Mouse (Mus musculus) kidney, postnatal 14 days (tissue): ENCODE data around the gene Rnf207.

ENCODE experiments used
- DNase-seq: peaks from one replicate; pipeline ENCODE4 v3.0.0; 2022; ENCODE audit warnings: mixed read lengths

Gene Rnf207

DNA sequence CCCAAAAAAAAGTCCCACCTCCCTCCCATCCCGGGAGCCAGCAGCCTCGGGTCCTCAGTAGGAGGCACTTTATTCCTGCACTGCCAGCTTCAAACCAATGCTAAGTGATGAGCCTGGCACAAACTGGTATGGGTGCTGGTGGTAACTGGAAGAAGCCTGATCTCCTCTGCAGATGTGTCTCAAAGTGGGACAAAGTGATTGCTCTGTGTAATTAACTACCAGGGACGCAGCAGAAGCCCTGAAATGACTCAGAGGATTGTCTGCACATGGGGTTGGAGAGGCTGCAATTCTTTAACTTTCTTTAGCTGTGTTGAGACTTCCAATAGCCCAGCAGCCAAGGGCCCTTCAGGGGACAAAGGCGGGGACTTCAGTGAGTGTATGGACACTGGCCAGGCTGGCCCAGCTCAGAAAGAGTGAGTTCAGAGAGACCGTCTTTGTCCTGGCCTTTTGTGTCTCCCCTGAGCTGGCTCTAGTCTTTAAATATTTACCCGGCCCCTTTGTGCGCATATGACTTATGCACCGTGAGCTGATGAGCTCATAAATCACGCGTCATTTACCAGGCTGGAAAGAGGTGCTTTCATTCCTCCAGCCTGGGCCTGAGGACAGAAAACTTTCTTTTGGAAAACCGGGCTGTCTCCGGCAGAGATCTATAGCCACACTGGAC, 26.6 kb downstream of the Rnf207 start:
- DNase-seq: no peak

GRCm38 (mm10) chr4:152291562-152291961, 27.2 kb downstream of the Rnf207 start, which contains the start of gene Hes3:
Gene Hes3 (minus strand): TSS chr4:152291662.
- no peak for DNase-seq

- DNase-seq: no peak
These were observed 27.8 kb downstream of the Rnf207 start for GRCm38 (mm10) chr4:152290991-152291390.

GRCm38 (mm10) chr4:152290385-152290784, 28.4 kb downstream of the Rnf207 start:
- no peak for DNase-seq

DNA sequence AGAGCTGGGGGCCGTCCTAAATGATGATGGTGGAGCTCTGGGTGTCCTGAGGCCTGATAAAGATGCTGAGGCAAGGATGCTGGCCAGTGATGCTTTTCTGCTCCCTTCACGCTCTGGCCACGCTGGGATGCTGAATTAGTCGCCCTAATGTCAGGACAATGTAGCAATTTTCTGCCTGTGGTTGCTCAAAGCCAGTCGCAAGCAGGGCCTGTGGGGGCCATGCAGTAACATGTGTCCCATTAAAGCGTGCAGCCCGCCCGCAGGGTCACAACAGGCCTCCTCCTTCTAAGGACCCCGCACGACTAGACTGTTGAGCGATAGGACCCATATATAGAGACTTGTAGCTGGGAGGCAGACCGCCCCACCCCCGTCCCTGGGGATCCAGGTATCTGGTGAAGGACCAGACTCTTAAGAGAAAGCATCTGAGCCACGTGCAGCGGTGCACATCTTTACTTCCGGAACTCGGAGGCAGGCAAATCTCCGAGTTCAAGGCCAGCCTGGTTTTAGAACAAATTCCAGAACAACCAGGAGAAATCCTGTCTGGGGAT, 30.3 kb downstream of the Rnf207 start:
- DNase-seq: no peak

GRCm38 (mm10) chr4:152287317-152288120, 31.3 kb downstream of the Rnf207 start:
- DNase-seq: no peak

DNA sequence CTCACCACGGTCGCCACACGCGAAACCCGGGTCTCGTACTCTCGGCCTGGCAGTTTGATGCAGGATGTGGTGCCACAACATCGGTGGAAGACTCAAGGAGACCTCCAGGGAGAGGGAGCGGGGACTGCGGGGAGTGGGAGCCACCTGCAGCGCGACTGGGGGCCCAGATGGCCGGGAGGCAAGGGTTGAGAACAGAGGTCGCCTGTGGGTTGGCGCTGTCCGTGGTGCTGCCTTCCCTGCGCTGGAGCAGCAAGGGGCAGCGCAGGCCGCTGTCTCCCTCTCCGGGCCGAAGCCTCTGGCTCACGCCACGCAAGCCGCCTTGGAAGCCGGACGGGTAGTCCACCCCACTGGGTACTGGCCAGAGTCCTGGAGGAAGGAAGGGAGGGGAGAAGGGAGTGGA, 31.9 kb downstream of the Rnf207 start:
- DNase-seq: peak; percentile 83

DNA sequence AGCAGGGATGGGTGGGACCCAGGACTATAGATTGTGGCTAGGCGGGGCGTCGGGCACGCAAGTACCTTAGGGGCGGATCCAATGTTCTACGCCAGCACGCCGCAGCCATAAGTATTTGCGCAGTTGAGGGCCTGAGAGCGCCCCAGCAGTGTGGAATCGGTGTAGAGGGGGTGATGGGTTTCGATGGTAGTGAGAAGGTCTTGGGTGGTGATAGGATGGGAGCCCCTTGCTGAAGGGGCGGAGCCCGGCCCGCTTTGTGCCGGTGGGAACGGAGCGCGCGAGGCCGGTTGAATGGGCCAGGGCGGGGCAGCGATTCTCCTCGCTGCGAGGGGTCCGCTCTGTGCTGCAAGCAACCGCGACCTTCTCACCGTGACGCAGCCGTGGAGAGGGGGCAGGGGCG, 32.6 kb downstream of the Rnf207 start:
- no peak for DNase-seq

DNA sequence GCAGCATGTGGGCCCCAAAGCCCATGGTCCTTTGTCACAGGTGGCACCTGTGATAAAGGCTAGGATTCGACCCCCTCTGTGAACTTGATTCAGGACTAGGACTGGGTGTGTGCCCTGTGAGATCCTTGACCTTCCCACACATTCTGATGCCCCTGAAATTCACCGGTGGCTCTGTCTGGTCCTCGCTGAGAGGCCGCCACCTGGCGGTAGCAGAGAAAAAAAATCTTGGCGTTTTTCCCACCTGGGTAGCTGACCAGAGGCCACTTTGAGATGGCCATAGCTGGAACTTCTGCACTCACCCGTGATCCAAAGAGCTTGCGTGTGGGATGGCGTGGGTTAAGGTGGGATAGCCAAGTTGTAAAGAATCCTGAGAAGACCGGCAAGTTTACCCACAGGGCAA, 33.3 kb downstream of the Rnf207 start:
- peak; percentile 71 for DNase-seq

DNA sequence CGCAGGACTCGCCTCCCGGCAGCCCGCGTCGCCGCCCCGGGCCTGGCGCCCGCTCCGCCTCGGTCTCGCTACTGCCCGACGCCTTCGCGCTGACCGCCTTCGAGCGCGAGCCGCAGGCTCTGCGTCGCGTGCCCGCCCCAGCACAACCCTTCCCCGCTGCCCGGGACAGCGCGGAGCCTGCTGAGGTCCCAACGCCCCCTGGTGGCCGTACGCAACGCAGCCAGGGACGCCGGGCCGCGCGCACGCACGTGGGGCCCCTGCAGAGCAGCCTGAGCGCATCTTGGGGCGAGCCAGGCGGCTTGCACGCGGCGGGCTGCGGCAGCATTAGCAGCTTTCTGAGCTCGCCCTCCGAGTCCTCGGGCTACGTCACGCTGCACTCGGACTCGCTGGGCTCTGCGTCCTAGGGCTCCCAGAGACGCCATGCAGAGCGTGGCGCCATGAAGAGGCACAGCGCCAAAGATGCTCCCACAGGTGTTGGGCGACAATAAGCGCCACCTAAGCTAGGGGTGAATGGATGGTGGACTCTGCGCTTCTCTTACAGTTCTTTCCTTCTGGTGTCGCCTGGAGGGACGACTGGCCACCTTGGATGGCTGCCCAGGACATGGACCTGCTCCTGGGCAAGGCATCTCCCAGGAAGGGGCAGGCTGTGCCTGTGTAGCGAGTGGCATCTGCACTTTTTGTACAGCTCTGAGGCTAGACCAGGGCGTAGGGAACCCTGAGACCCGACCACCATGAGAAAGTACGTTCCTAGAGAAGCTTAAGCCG, 35.4 kb downstream of the Rnf207 start:
- peak; percentile 89 for DNase-seq

DNA sequence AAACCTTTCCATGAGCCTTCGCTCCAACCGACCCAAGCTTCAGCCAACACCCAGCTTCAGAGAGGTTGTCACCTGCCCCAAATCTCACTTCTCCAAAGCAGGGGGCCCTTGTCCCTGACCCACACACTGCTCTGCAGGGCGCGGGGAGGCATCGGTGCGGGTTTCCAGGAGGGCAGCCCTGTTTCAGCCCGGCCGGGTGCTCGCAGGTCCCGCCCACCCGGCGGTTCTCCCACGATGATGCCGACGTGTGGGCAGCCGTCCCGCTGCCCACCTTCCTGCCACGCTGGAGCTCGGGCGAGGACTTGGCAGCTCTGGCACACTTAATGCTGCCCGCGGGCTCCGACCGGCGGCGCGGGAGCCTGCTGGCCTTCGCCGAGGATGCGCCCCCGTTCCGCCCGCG, 36.1 kb downstream of the Rnf207 start:
- DNase-seq: no peak

GRCm38 (mm10) chr4:152281601-152282000, 37.2 kb downstream of the Rnf207 start:
- DNase-seq: no peak

DNA sequence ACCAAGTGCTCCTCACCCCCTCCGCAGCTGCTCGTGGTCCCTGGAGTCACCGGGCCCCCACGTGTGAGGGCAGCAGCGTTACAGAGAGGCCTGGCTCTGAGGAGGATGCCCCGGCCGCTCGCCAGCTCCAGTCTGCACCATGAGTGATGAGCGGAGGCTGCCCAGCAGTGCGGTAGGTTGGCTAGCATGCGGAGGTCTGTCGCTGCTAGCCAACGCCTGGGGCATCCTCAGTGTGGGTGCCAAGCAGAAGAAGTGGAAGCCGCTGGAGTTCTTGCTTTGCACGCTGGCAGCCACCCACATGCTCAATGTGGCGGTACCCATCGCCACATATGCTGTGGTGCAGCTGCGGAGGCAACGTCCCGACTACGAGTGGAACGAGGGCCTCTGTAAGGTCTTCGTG, 39.8 kb downstream of the Rnf207 start:
- DNase-seq: no peak

DNA sequence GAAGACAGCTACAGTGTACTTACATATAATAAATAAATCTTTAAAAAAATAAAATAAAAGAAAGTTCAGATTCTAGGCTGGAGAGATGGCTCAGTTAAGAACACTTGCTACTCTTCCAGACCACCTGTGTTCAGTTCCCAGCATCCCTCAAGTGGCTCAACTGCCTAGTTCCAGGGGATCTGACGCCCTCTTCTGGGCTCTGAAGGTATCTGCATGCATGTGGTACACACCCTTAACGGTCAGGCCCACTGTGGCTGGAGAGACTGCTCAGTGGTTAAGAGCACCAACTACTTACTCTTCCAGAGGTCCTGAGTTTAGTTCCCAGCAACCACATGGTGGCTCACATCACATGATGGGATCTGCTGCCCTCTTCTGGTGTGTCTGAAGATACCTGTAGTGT, 40.9 kb downstream of the Rnf207 start:
- no peak for DNase-seq

- DNase-seq: no peak
These were observed 42.1 kb downstream of the Rnf207 start for GRCm38 (mm10) chr4:152276389-152277347.

DNA sequence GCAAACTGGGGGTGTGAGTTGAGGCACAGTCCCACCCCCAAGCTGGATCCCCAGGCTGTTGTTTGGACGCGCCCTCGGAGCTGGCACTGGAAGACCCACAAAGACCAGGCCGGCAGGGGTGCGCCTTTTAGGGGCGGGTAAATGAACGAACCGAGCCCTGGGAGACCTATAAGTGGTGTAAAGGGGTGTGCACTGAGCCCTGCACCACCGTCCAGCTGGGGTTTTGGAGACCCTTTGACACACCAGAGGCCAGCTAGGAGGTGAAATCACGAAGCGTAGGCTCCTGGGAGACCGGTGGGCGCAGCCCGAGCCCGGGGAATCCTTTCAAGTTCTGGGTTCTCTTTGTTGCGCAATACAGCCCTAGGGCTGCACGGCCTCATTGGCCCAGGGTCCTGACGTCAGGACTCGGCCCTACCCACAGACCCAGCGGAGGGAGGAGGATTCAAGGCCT, 44.1 kb downstream of the Rnf207 start:
- peak; percentile 52 for DNase-seq

GRCm38 (mm10) chr4:152273621-152274236, 45.1 kb downstream of the Rnf207 start, which contains the start of gene Gpr153:
Gene Gpr153 (plus strand): TSS chr4:152274232.
- peak; percentile 74 for DNase-seq

DNA sequence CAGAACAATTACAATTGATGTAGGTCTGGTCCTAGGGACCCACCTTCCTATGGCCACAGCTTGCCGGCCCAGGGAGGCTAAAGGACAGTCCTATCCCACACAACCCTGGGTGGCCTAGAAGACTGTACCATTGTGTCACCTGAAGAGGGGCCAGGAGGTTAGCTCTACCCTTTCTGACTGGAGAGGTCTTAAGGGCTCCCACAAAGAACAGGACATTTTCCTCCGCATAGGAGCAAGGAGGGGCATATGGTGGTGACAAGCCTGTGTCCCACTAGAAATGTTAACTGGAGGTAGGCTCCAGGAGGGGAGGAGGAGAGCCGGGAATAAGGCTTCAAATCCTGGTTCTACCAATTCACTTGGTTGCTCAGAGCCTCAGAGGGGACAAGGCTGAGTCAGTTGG, 45.6 kb downstream of the Rnf207 start:
- DNase-seq: no peak

GRCm38 (mm10) chr4:152272449-152273049, 46.2 kb downstream of the Rnf207 start:
- peak; percentile 73 for DNase-seq

- DNase-seq: no peak
These were observed 46.8 kb downstream of the Rnf207 start for GRCm38 (mm10) chr4:152272006-152272405.

DNA sequence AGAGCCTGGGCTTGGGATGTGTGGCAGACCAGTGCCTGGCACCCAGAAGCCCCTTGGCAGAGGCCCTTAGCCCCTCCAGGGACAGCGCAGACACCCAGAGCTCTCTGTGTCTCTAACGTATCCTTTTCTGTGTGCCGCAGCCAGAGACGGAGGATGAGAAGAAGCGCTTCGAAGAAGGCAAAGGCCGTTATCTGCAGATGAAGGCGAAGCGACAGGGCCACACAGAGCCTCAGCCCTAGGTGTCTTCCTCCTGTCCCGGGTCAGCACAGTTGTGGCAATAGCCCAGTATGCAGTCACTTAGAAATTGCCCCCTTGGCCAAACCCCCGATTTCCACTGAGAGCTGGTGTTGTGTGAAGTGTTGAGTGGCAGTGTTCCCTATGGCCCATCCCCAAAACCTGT, 47.5 kb downstream of the Rnf207 start:
- no peak for DNase-seq
